Mouse (Mus musculus): ENCODE measurements at regions not wholly inside any gene's neighbourhood (a gene's known extent, or its start where the extent isn't known, plus 50 kb on each side); places are given as distances from the start of the nearest gene placed in this dataset.

GRCm38 (mm10) chr7:40620761-40621160 lies 277.4 kb upstream of the Vstm2b start:
- DNase-seq (ENCODE audit: low spot score in 2 of 2) = no peak
- intact Hi-C loops (cut with DNase I) = no loop called here

- peak; percentile 85 to 86 for DNase-seq (ENCODE audit: low spot score in 2 of 2)
- intact Hi-C loops (cut with DNase I) = no loop called here
These were observed 275.3 kb upstream of the Vstm2b start for GRCm38 (mm10) chr7:40622811-40623210.

GRCm38 (mm10) chr7:40623286-40623685 lies 274.8 kb upstream of the Vstm2b start:
- intact Hi-C loops (cut with DNase I) = no loop called here
- DNase-seq (ENCODE audit: low spot score in 2 of 2) = no peak

- intact Hi-C loops (cut with DNase I) = no loop called here
- DNase-seq (ENCODE audit: low spot score in 2 of 2) = no peak
These were observed 261.8 kb upstream of the Vstm2b start for GRCm38 (mm10) chr7:40636369-40636768.

- intact Hi-C loops (cut with DNase I) = no loop called here
- DNase-seq (ENCODE audit: low spot score in 2 of 2) = peak; percentile 30 to 46
These were observed 243.1 kb upstream of the Vstm2b start for GRCm38 (mm10) chr7:40654982-40655381.

GRCm38 (mm10) chr7:40655391-40655790 lies 242.7 kb upstream of the Vstm2b start:
- DNase-seq (ENCODE audit: low spot score in 2 of 2) = peak; percentile 9 to 11

GRCm38 (mm10) chr7:40659662-40660061 lies 238.5 kb upstream of the Vstm2b start:
- intact Hi-C loops (cut with DNase I) = no loop called here
- no peak for DNase-seq (ENCODE audit: low spot score in 2 of 2)

More at GRCm38 (mm10) chr7:40655391-40655790, 242.7 kb upstream of the Vstm2b start:
- intact Hi-C loops (cut with DNase I) = no loop called here

GRCm38 (mm10) chr7:40663781-40664180 lies 234.3 kb upstream of the Vstm2b start:
- intact Hi-C loops (cut with DNase I) = no loop called here
- no peak for DNase-seq (ENCODE audit: low spot score in 2 of 2)

- DNase-seq (ENCODE audit: low spot score in 2 of 2) = no peak
- intact Hi-C loops (cut with DNase I) = no loop called here
These were observed 231.5 kb upstream of the Vstm2b start for GRCm38 (mm10) chr7:40666625-40667024.

GRCm38 (mm10) chr7:40670401-40670800 lies 227.7 kb upstream of the Vstm2b start:
- DNase-seq (ENCODE audit: low spot score in 2 of 2) = no peak
- intact Hi-C loops (cut with DNase I) = no loop called here

- intact Hi-C loops (cut with DNase I) = no loop called here
- DNase-seq (ENCODE audit: low spot score in 2 of 2) = no peak
These were observed 227.1 kb upstream of the Vstm2b start for GRCm38 (mm10) chr7:40671068-40671467.

- intact Hi-C loops (cut with DNase I) = no loop called here
- DNase-seq (ENCODE audit: low spot score in 2 of 2) = no peak
These were observed 225.8 kb upstream of the Vstm2b start for GRCm38 (mm10) chr7:40672348-40672747.

GRCm38 (mm10) chr7:40674397-40674796 lies 223.7 kb upstream of the Vstm2b start:
- DNase-seq (ENCODE audit: low spot score in 2 of 2) = no peak
- intact Hi-C loops (cut with DNase I) = no loop called here

GRCm38 (mm10) chr7:40677601-40678000 lies 220.5 kb upstream of the Vstm2b start:
- DNase-seq (ENCODE audit: low spot score in 2 of 2) = no peak
- intact Hi-C loops (cut with DNase I) = no loop called here

GRCm38 (mm10) chr7:40680567-40680966 lies 217.6 kb upstream of the Vstm2b start:
- no peak for DNase-seq (ENCODE audit: low spot score in 2 of 2)
- intact Hi-C loops (cut with DNase I) = no loop called here

GRCm38 (mm10) chr7:40680993-40681392 lies 217.1 kb upstream of the Vstm2b start:
- intact Hi-C loops (cut with DNase I) = no loop called here
- DNase-seq (ENCODE audit: low spot score in 2 of 2) = no peak

- DNase-seq (ENCODE audit: low spot score in 2 of 2) = no peak
- intact Hi-C loops (cut with DNase I) = no loop called here
These were observed 215.0 kb upstream of the Vstm2b start for GRCm38 (mm10) chr7:40683176-40683575.

GRCm38 (mm10) chr7:40683641-40684040 lies 214.5 kb upstream of the Vstm2b start:
- no peak for DNase-seq (ENCODE audit: low spot score in 2 of 2)
- intact Hi-C loops (cut with DNase I) = no loop called here

- intact Hi-C loops (cut with DNase I) = no loop called here
- DNase-seq (ENCODE audit: low spot score in 2 of 2) = no peak
These were observed 211.1 kb upstream of the Vstm2b start for GRCm38 (mm10) chr7:40687005-40687404.

- DNase-seq (ENCODE audit: low spot score in 2 of 2) = no peak
- intact Hi-C loops (cut with DNase I) = no loop called here
These were observed 209.6 kb upstream of the Vstm2b start for GRCm38 (mm10) chr7:40688546-40688945.

- no peak for DNase-seq (ENCODE audit: low spot score in 2 of 2)
- intact Hi-C loops (cut with DNase I) = no loop called here
These were observed 204.4 kb upstream of the Vstm2b start for GRCm38 (mm10) chr7:40693755-40694154.

GRCm38 (mm10) chr7:40697551-40697950 lies 200.6 kb upstream of the Vstm2b start:
- intact Hi-C loops (cut with DNase I) = no loop called here
- no peak for DNase-seq (ENCODE audit: low spot score in 2 of 2)
